Mouse (Mus musculus) heart, embryonic 10.5 days (tissue): ENCODE results near the gene Vrtn. TPM values are rescaled to one million over a fixed set of nuclear protein-coding genes. Genes with fewer than 3 reads are reported as not detected.

Experiments
- DNase-seq: peaks from one replicate; pipeline ENCODE4 v3.0.0-alpha.2; 2017; ENCODE audit warnings: low spot score
- H3K27ac ChIP-seq: fragments of 300-500 bp; sonication (generic); 2 replicates; pipeline ENCODE4 v1.5.1; 2016; ENCODE audit warnings: mild to moderate bottlenecking
- H3K27me3 ChIP-seq: fragments of 300-500 bp; sonication (generic); 2 replicates; pipeline ENCODE4 v1.6.1; 2016; ENCODE audit warnings: mild to moderate bottlenecking; ENCODE audit not compliant: poor library complexity, insufficient read depth, severe bottlenecking
- H3K36me3 ChIP-seq: fragments of 300-500 bp; sonication (generic); 2 replicates; pipeline ENCODE4 v1.6.1; 2016; ENCODE audit warnings: mild to moderate bottlenecking, moderate library complexity
- H3K4me1 ChIP-seq: fragments of 300-500 bp; sonication (generic); 2 replicates; pipeline ENCODE4 v1.6.1; 2016; ENCODE audit warnings: mild to moderate bottlenecking
- H3K4me3 ChIP-seq: fragments of 300-500 bp; sonication (generic); 2 replicates; pipeline ENCODE4 v1.5.1; 2016; ENCODE audit warnings: mild to moderate bottlenecking, moderate library complexity
- H3K9me3 ChIP-seq: fragments of 300-500 bp; sonication (generic); 2 replicates; pipeline ENCODE4 v1.6.1; 2016; ENCODE audit warnings: mild to moderate bottlenecking, moderate library complexity
- WGBS: fragments of 180-500 bp; shearing (Covaris S2); methylation state at CpG from one replicate; pipeline ENCODE4 v1.1.7; 2016; 5-methylcytosine and 5-hydroxymethylcytosine counted together
- polyA plus RNA-seq: library from polyadenylated mRNA; unstranded; fragments of >200 nt; fragmentation: Nextera tagmentation; extraction: Ambion mirVana; gene quantifications from 2 replicates; pipeline ENCODE4 v1.2.1, GENCODE M21; 2016

Vrtn gene
- polyA plus RNA-seq, 1 experiment from 2014 or later: not detected

GRCm38 (mm10) chr12:84631867-84632266 lies 9.0 kb upstream of the Vrtn start:
- no peaks in the 10 kb centered on the region for H3K9me3 ChIP-seq
- no peaks in the 10 kb centered on the region for H3K27me3 ChIP-seq
- WGBS: 47% methylated on average over 3 of the region's 3 CpGs
- H3K27ac ChIP-seq: no peak overlapping the region
- no peak for DNase-seq
- H3K4me1 ChIP-seq: no peaks in the 10 kb centered on the region
- H3K36me3 ChIP-seq: no peaks in the 10 kb centered on the region
- no peak overlapping the region for H3K4me3 ChIP-seq

- DNase-seq: no peak
- peaks cover 56% of the 10 kb centered on the region for H3K27me3 ChIP-seq
- WGBS: 8% methylated on average over 6 of the region's 6 CpGs
- no peaks in the 10 kb centered on the region for H3K9me3 ChIP-seq
- no peaks in the 10 kb centered on the region for H3K36me3 ChIP-seq
- no peak overlapping the region for H3K27ac ChIP-seq
- peaks cover 15% of the 10 kb centered on the region for H3K4me1 ChIP-seq
- H3K4me3 ChIP-seq: no peak overlapping the region
These were observed 566 bp upstream of the Vrtn start for GRCm38 (mm10) chr12:84640253-84640652.

DNA sequence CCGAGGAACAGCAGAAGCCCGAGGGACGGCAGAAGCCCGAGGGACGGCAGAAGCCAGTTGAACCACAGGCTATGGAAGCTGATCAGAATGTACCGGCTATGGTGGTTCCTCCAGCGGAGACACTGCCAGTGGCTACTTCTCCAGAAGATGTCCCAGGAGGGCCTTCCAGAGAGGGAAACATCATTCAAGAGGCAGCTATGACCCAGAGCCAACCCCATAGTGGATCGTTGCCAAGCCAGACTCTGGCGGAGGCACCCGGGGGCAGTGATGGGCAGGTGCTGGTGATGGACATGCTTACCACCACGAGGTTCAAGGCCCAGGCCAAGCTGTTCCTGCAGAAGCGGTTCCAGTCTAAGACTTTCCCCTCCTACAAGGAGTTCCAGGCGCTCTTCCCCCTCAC lies 9.4 kb downstream of the Vrtn start:
- H3K36me3 ChIP-seq: no peaks in the 10 kb centered on the region
- WGBS: 81% methylated on average over 13 of the region's 13 CpGs
- H3K27me3 ChIP-seq: peaks cover 12% of the 10 kb centered on the region
- DNase-seq: no peak
- no peak overlapping the region for H3K4me3 ChIP-seq
- H3K4me1 ChIP-seq: no peaks in the 10 kb centered on the region
- H3K9me3 ChIP-seq: no peaks in the 10 kb centered on the region
- no peak overlapping the region for H3K27ac ChIP-seq

DNA sequence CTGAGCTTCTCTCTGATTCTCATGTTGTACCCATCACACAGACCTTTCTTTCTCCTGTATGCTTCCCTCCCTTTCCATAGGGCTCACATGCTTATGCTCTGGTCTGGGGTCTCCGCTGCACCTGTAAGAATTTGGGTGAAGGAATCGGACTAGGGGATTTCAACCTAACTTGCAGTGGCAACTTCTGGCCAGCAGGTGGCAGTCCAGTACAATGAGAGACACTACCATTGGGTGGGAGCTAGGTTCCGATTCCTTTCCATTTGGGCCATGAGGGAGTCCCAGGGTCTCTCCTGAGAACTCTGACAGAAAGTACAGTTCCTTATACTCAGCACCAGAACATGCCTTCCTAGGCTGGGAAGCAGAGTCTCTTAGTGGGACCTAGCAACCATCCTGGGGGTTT lies 13.1 kb downstream of the Vrtn start:
- no peaks in the 10 kb centered on the region for H3K9me3 ChIP-seq
- H3K27me3 ChIP-seq: peaks cover 7% of the 10 kb centered on the region; the same call in 1 of the 2 replicates
- H3K27ac ChIP-seq: no peak overlapping the region
- WGBS: 19% methylated on average over 3 of the region's 3 CpGs
- no peak for DNase-seq
- H3K4me3 ChIP-seq: no peak overlapping the region
- no peaks in the 10 kb centered on the region for H3K36me3 ChIP-seq
- no peaks in the 10 kb centered on the region for H3K4me1 ChIP-seq

DNA sequence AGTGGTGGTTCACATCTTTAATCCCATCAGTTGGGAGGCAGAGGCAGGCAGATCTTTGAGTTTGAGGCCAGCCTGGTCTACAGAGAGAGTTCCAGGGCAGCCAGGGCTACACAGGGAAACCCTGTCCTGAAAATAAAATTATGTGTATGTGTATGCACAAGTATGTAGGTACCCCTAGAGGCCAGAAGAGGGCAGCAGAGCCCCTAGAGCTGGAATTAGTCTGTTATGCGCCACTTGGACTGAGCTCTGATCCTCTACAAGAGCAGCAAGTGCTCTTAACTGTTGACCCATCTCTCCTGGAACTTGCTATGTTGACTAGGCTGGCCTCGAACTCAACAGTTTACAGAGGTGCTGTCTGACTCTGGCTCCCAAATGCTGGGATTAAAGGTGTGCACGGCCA lies 29.7 kb downstream of the Vrtn start:
- H3K4me1 ChIP-seq: peaks cover 23% of the 10 kb centered on the region
- no peak overlapping the region for H3K4me3 ChIP-seq
- no peaks in the 10 kb centered on the region for H3K36me3 ChIP-seq
- no peaks in the 10 kb centered on the region for H3K9me3 ChIP-seq
- no peak overlapping the region for H3K27ac ChIP-seq
- 85% methylated on average over 3 of the region's 3 CpGs for WGBS
- H3K27me3 ChIP-seq: no peaks in the 10 kb centered on the region
- DNase-seq: no peak

- DNase-seq: no peak
- Histone ChIP-seq H3K9me3 (no peaks in the 10 kb centered on the region), H3K27ac (0 out of 2 replicates have a peak overlapping the region, but pooled peaks have one; percentile 4), H3K27me3 (no peaks in the 10 kb centered on the region), H3K4me3 (peak overlapping the region; percentile 25; the same call in 1 of the 2 replicates), H3K36me3 (no peaks in the 10 kb centered on the region), H3K4me1 (peaks cover 23% of the 10 kb centered on the region)
- 8% methylated on average over 10 of the region's 10 CpGs for WGBS
These were observed 30.8 kb downstream of the Vrtn start for GRCm38 (mm10) chr12:84671646-84672045.

- peaks cover 23% of the 10 kb centered on the region for H3K4me1 ChIP-seq
- DNase-seq: no peak
- H3K27ac ChIP-seq: no peak overlapping the region
- H3K9me3 ChIP-seq: no peaks in the 10 kb centered on the region
- H3K4me3 ChIP-seq: no peak overlapping the region
- peaks cover 11% of the 10 kb centered on the region; the same call in 1 of the 2 replicates for H3K27me3 ChIP-seq
- 36% methylated on average over 14 of the region's 14 CpGs for WGBS
- no peaks in the 10 kb centered on the region for H3K36me3 ChIP-seq
These were observed 34.1 kb downstream of the Vrtn start for GRCm38 (mm10) chr12:84674666-84675526.

GRCm38 (mm10) chr12:84676011-84676410 lies 35.2 kb downstream of the Vrtn start:
- DNase-seq: no peak
- H3K4me3 ChIP-seq: no peak overlapping the region
- WGBS: 88% methylated on average over 3 of the region's 3 CpGs
- no peaks in the 10 kb centered on the region for H3K9me3 ChIP-seq
- H3K36me3 ChIP-seq: no peaks in the 10 kb centered on the region
- peaks cover 30% of the 10 kb centered on the region for H3K4me1 ChIP-seq
- peaks cover 22% of the 10 kb centered on the region; the same call in 1 of the 2 replicates for H3K27me3 ChIP-seq
- no peak overlapping the region for H3K27ac ChIP-seq

- Histone ChIP-seq H3K9me3 (no peaks in the 10 kb centered on the region), H3K36me3 (no peaks in the 10 kb centered on the region), H3K27me3 (peaks cover 22% of the 10 kb centered on the region; the same call in 1 of the 2 replicates), H3K27ac (no peak overlapping the region), H3K4me3 (no peak overlapping the region), H3K4me1 (peaks cover 7% of the 10 kb centered on the region)
- WGBS: 71% methylated on average over 7 of the region's 7 CpGs
- DNase-seq: no peak
These were observed 43.8 kb downstream of the Vrtn start for GRCm38 (mm10) chr12:84684569-84684968.

GRCm38 (mm10) chr12:84686176-84686575 lies 45.4 kb downstream of the Vrtn start:
- no peak for DNase-seq
- H3K4me3 ChIP-seq: no peak overlapping the region
- peaks cover 9% of the 10 kb centered on the region; the same call in 1 of the 2 replicates for H3K27me3 ChIP-seq
- H3K9me3 ChIP-seq: no peaks in the 10 kb centered on the region
- no peaks in the 10 kb centered on the region for H3K36me3 ChIP-seq
- H3K4me1 ChIP-seq: peaks cover 8% of the 10 kb centered on the region; the same call in 1 of the 2 replicates
- 51% methylated on average over 4 of the region's 4 CpGs for WGBS
- H3K27ac ChIP-seq: no peak overlapping the region

- Histone ChIP-seq H3K27ac (no peak overlapping the region), H3K36me3 (no peaks in the 10 kb centered on the region), H3K9me3 (no peaks in the 10 kb centered on the region), H3K27me3 (0 out of 2 replicates have a peak, but pooled peaks cover under 1% of the 10 kb centered on the region), H3K4me3 (no peak overlapping the region), H3K4me1 (peaks cover 8% of the 10 kb centered on the region; the same call in 1 of the 2 replicates)
- 86% methylated on average over 4 of the region's 4 CpGs for WGBS
- no peak for DNase-seq
These were observed 46.7 kb downstream of the Vrtn start for GRCm38 (mm10) chr12:84687531-84687930.

GRCm38 (mm10) chr12:84689051-84689450 lies 48.2 kb downstream of the Vrtn start:
- Histone ChIP-seq H3K27ac (no peak overlapping the region), H3K9me3 (no peaks in the 10 kb centered on the region), H3K4me3 (no peak overlapping the region), H3K36me3 (no peaks in the 10 kb centered on the region), H3K27me3 (no peaks in the 10 kb centered on the region), H3K4me1 (peaks cover 8% of the 10 kb centered on the region; the same call in 1 of the 2 replicates)
- DNase-seq: no peak
- 85% methylated on average over 11 of the region's 11 CpGs for WGBS

DNA sequence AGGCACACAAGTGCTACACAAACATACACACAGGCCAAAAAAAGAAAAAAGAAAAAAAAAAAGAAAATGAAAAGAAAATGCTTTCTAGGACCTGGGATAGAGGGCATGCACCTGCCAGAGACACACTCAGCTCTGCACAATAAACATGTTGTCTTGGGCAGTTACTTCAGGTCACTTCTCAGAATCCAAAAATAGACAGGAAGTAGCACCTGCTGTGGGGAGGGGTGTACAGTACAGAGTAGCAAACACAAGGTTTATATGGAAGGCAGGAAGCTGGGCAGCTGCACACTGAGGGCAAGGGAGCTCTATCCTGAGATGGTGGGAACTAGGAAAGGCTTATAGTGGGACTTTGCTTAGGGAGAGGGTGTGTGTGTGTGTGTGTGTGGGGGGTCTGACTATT lies 50.5 kb downstream of the Vrtn start:
- no peak overlapping the region for H3K27ac ChIP-seq
- H3K4me1 ChIP-seq: peaks cover 8% of the 10 kb centered on the region; the same call in 1 of the 2 replicates
- H3K27me3 ChIP-seq: peaks cover 15% of the 10 kb centered on the region
- DNase-seq: no peak
- H3K9me3 ChIP-seq: no peaks in the 10 kb centered on the region
- no peak overlapping the region for H3K4me3 ChIP-seq
- H3K36me3 ChIP-seq: no peaks in the 10 kb centered on the region
